Mouse (Mus musculus) hindbrain, embryonic 14.5 days (tissue): Measurements from ENCODE around the gene Men1. TPM values are rescaled to one million over a fixed set of nuclear protein-coding genes. Genes with fewer than 3 reads are reported as not detected.

Source experiments
- ATAC-seq: fragments of 200-750 bp; cut with Nextera tagmentation; 2 replicates; pipeline ENCODE4 v1.8.0; 2017; ENCODE audit warnings: moderate number of reproducible peaks, mild to moderate bottlenecking, moderate TSS enrichment, moderate library complexity; ENCODE audit not compliant: low FRiP score
- DNase-seq: peaks from one replicate; pipeline ENCODE4 v3.0.0-alpha.2; 2015; ENCODE audit warnings: low spot score
- H3K27ac ChIP-seq: fragments of 300-500 bp; sonication (generic); 2 replicates; pipeline ENCODE4 v1.5.1; 2014; ENCODE audit warnings: mild to moderate bottlenecking, moderate library complexity
- H3K27me3 ChIP-seq: fragments of 300-500 bp; sonication (generic); 2 replicates; pipeline ENCODE4 v1.6.1; 2014; ENCODE audit warnings: mild to moderate bottlenecking, low read length, mixed read lengths; ENCODE audit not compliant: control insufficient read depth, insufficient read depth
- H3K36me3 ChIP-seq: fragments of 300-500 bp; sonication (generic); replicated peaks from 2 replicates; pipeline ENCODE4 v1.6.1; 2014; ENCODE audit not compliant: control insufficient read depth, insufficient read depth
- H3K4me1 ChIP-seq: fragments of 300-500 bp; sonication (generic); replicated peaks from 2 replicates; pipeline ENCODE4 v1.6.1; 2014; ENCODE audit warnings: antibody characterized with exemption, low read length, mixed read lengths; ENCODE audit not compliant: control insufficient read depth, insufficient read depth
- H3K4me2 ChIP-seq: fragments of 300-500 bp; sonication (generic); replicated peaks from 2 replicates; pipeline ENCODE4 v1.6.1; 2014; ENCODE audit warnings: mild to moderate bottlenecking, moderate library complexity
- H3K4me3 ChIP-seq: fragments of 300-500 bp; sonication (generic); replicated peaks from 2 replicates; pipeline ENCODE4 v1.5.1; 2014; ENCODE audit warnings: mild to moderate bottlenecking, low read length
- H3K9ac ChIP-seq: fragments of 300-500 bp; sonication (generic); 2 replicates; pipeline ENCODE4 v1.6.1; 2014
- H3K9me3 ChIP-seq: fragments of 300-500 bp; sonication (generic); 2 replicates; pipeline ENCODE4 v1.6.1; 2016; ENCODE audit warnings: low read length; ENCODE audit not compliant: control insufficient read depth
- WGBS: fragments of 180-500 bp; shearing (Covaris S2); extraction: QIAGEN DNeasy Blood & Tissue Kit; methylation state at CpG from one replicate; pipeline ENCODE4 v1.1.7; 2014; 5-methylcytosine and 5-hydroxymethylcytosine counted together
- polyA plus RNA-seq: library from polyadenylated mRNA; unstranded; fragments of >200 nt; fragmentation: Nextera tagmentation; extraction: Ambion mirVana; gene quantifications from 2 replicates; pipeline ENCODE4 v1.2.1, GENCODE M21; 2014

Gene Men1
- polyA plus RNA-seq, 1 experiment from 2014 or later, result 46.7 TPM

DNA sequence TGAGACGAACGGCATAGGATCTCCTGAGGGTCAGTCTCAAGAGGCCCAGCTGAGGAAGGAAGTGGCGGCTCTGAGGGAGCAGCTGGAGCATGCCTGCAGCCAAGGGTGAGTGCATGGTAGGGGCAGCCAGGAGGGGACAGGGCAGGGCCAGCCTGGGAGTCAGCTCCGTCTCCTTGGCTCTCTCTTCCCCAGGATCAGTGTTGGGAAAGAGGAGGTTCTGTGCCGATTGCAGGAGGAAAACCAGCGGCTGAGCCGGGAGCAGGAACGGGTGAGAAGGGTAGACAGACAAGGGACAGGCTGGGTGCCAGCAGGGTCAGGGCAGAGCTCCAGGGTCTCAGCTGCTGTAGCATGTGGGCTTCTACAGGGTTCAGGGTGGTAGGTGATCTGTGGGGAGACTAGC lies 20.3 kb upstream of the Men1 start:
- ATAC-seq (no peak), DNase-seq (no peak)
- H3K9me3 ChIP-seq, result no peaks in the 10 kb centered on the region
- no peak overlapping the region for H3K9ac ChIP-seq
- no peaks in the 10 kb centered on the region for H3K4me1 ChIP-seq
- no peak overlapping the region for H3K4me3 ChIP-seq
- H3K4me2 ChIP-seq, result no peak overlapping the region
- no peaks in the 10 kb centered on the region for H3K27me3 ChIP-seq
- H3K27ac ChIP-seq, result no peak overlapping the region
- 90% methylated on average over 8 of the region's 8 CpGs for WGBS
- peaks cover 12% of the 10 kb centered on the region for H3K36me3 ChIP-seq

DNA sequence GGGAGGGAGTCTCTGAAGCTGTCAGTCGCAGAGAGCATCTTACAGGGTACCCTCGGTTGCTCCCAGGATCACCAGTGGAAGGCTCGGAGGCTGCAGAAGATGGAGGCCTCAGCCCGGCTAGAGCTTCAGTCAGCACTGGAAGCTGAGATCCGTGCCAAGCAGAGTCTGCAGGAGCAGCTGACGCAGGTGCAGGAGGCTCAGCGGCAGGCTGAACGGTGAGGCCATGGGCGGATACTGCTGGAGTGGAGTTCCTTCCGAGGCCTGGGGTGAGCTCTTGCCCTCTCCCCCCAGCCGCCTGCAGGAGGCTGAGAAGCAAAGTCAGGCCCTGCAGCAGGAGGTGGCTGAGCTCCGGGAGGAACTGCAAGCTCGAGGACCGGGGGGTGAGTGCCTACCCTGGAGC lies 19.2 kb upstream of the Men1 start:
- DNase-seq (no peak), ATAC-seq (no peak)
- no peaks in the 10 kb centered on the region for H3K27me3 ChIP-seq
- H3K4me2 ChIP-seq, result no peak overlapping the region
- H3K27ac ChIP-seq, result no peak overlapping the region
- no peak overlapping the region for H3K9ac ChIP-seq
- H3K4me1 ChIP-seq, result no peaks in the 10 kb centered on the region
- 75% methylated on average over 14 of the region's 14 CpGs for WGBS
- H3K9me3 ChIP-seq, result no peaks in the 10 kb centered on the region
- peaks cover 18% of the 10 kb centered on the region for H3K36me3 ChIP-seq
- no peak overlapping the region for H3K4me3 ChIP-seq

DNA sequence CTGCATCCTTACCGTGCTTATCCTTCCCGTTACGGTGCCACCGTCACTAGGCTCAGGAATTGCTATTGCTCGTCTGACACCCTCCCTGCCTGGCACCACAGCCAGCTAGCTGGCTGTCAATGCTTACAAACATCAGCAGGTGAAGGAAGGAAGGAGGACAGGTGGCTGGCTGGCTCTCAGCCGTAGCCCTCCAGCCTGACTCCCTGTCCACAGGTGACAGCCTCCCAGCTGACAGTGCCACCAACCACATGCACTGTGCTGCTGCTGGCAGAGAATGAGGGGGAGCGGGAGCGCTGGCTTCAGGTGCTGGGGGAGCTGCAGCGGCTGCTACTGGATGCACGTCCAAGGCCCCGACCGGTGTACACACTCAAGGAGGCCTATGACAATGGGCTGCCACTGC lies 16.6 kb upstream of the Men1 start:
- H3K9me3 ChIP-seq, result no peaks in the 10 kb centered on the region
- ATAC-seq (no peak), DNase-seq (no peak)
- no peak overlapping the region for H3K9ac ChIP-seq
- no peak overlapping the region for H3K27ac ChIP-seq
- H3K27me3 ChIP-seq, result no peaks in the 10 kb centered on the region
- H3K4me3 ChIP-seq, result no peak overlapping the region
- no peak overlapping the region for H3K4me2 ChIP-seq
- H3K4me1 ChIP-seq, result no peaks in the 10 kb centered on the region
- WGBS, result 87% methylated on average over 12 of the region's 12 CpGs
- H3K36me3 ChIP-seq, result peaks cover 28% of the 10 kb centered on the region

DNA sequence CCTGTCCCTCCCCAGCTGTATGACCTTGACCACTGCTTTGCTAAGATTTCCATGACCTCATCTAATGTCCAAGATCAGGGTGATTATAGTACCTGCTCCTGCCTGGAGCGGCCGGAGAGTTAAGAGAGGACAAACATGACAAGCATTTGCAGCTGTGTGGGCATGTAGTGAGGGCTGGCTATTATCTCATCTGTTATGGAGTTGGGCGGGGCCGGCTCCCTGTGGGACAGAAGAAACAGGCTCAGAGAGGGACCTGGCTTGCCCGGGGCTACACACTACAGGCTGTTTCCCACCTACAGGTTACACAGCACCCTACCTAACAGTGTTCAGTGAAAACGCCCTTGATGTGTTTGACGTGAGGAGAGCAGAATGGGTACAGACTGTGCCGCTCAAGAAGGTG lies 13.4 kb upstream of the Men1 start:
- H3K9ac ChIP-seq, result no peak overlapping the region
- H3K4me2 ChIP-seq, result no peak overlapping the region
- no peaks in the 10 kb centered on the region for H3K9me3 ChIP-seq
- ATAC-seq (no peak), DNase-seq (no peak)
- no peaks in the 10 kb centered on the region for H3K4me1 ChIP-seq
- 90% methylated on average over 8 of the region's 8 CpGs for WGBS
- H3K27ac ChIP-seq, result no peak overlapping the region
- H3K27me3 ChIP-seq, result no peaks in the 10 kb centered on the region
- peaks cover 28% of the 10 kb centered on the region; the same call in 1 of the 2 replicates for H3K36me3 ChIP-seq
- H3K4me3 ChIP-seq, result no peak overlapping the region

DNA sequence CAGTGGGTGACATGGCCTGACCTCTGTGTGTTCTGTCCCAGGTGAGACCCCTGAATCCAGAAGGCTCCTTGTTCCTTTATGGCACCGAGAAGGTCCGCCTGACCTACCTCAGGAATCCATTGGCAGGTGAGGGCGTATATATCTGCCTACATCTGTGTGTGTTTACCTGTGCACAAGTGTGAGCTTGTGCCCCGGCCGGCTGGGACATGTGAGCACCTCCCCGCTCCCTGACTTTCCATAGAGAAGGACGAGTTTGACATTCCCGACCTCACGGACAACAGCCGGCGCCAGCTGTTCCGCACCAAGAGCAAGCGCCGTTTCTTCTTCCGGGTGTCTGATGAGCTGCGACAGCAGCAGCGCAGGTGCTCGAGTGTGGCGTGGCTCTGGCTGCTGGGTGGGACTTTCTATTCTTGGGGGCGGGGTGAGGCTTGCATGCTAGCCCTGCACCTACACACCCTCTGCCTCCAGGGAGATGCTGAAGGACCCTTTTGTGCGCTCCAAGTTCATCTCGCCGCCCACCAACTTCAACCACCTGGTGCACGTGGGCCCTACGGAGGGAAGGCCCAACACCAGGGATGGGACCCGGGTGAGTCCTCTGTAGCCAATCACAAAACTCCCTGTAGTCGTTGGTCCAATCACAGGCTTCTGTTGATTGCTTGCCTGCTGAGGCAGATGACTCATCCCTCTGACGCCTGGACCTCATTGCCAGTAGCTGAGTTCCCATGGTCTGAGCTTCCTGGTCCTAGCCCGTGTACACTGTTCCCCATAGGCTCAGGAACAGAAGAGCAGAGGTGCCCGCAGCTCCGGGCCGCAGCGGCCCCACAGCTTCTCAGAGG lies 12.8 kb upstream of the Men1 start:
- Histone ChIP-seq H3K27me3 (no peaks in the 10 kb centered on the region), H3K4me3 (no peak overlapping the region), H3K4me2 (no peak overlapping the region), H3K9ac (no peak overlapping the region), H3K9me3 (no peaks in the 10 kb centered on the region), H3K27ac (no peak overlapping the region), H3K4me1 (no peaks in the 10 kb centered on the region), H3K36me3 (peaks cover 28% of the 10 kb centered on the region; the same call in 1 of the 2 replicates)
- no peak for ATAC-seq
- 86% methylated on average over 33 of the region's 33 CpGs for WGBS
- DNase-seq, result no peak

DNA sequence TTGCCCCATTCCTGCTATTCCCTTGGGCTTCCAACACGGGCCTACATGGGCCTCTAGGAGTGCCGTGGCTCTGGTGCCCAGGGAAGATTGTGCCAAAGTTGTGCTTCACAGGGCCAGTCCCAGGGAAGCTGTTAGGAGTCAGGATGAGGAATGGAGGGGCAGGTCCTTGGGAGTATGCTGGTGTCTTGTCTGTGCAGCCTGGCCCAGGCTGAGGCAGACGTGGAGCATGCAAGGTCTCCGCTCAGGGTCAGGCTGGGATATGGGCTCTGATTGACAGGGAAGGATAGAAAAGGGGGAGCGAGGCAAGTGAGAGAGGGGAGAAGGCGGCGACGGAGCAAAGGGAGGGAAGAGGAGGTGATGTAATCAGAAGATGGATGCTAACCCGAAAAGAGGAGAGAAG lies 10.0 kb upstream of the Men1 start:
- Histone ChIP-seq H3K9me3 (no peaks in the 10 kb centered on the region), H3K4me1 (no peaks in the 10 kb centered on the region), H3K4me2 (no peak overlapping the region), H3K9ac (no peak overlapping the region), H3K27ac (no peak overlapping the region), H3K27me3 (no peaks in the 10 kb centered on the region), H3K4me3 (no peak overlapping the region), H3K36me3 (peaks cover 20% of the 10 kb centered on the region; the same call in 1 of the 2 replicates)
- ATAC-seq, result no peak
- WGBS, result 83% methylated on average over 9 of the region's 9 CpGs
- no peak for DNase-seq

DNA sequence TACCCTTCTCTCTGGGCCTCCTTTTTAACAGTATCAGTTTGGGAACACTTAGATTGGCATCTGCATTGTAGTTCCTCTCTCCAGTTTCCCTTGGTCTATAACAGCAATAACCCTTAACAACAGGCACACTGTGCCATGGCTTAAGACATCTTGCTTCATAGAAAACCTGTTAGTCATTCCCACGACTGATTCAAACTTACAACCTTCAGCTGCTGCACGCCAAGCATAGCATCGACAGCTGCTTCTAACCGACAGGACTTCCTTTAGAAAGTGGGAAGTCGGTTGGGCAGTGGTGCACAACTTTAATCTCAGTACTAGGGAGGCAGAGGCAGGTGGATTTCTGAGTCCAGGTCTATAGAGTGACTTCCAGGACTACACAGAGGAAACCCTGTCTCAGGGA lies 3.6 kb upstream of the Men1 start:
- Histone ChIP-seq H3K4me1 (peaks cover 10% of the 10 kb centered on the region), H3K4me3 (no peak overlapping the region), H3K9me3 (no peaks in the 10 kb centered on the region), H3K9ac (no peak overlapping the region), H3K4me2 (no peak overlapping the region), H3K27me3 (no peaks in the 10 kb centered on the region), H3K27ac (no peak overlapping the region), H3K36me3 (no peaks in the 10 kb centered on the region)
- no peak for DNase-seq
- 71% methylated on average over 5 of the region's 5 CpGs for WGBS
- no peak for ATAC-seq

DNA sequence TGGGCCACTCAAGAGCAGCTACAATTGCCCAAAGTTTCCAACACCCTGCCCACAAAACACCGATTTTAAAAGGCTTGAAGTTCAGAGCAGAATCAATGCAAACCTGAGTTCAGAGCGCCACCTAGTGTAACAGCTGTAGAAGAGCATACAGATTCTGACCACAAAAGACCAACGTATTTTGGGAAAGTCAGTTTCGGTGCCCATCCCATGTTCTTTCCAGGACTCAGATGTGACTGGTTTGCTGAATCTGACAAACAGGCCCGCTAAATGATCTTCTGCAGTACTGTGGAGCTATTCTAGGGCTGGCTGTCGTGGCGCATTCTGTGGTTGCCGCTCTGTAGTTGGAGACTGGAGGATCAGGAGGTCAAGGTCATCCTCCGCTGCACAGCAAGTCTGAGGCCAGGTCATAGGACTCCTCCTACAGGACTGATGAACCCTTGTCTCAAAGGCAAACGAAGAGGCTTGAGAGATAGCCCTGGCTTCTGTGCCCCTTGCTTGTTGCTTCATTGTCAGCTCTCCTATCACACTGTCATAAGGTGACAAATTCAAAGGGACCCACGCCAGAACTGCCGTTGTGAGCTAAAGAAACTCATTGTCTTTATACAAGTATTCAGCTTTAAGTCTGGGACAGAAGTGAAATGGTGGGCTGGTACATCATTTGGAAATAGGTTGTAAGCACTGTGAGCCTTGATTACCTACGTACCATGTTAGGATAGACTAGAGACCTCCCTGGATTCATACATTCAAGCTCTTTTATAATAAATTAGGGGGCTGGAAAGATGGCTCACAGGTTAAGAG lies 2.9 kb upstream of the Men1 start:
- Histone ChIP-seq H3K27me3 (no peaks in the 10 kb centered on the region), H3K9ac (peak overlapping the region; percentile 30; the same call in 1 of the 2 replicates), H3K4me3 (no peak overlapping the region), H3K27ac (no peak overlapping the region), H3K4me2 (peak overlapping the region; percentile 41), H3K36me3 (peaks cover 3% of the 10 kb centered on the region), H3K9me3 (no peaks in the 10 kb centered on the region), H3K4me1 (peaks cover 18% of the 10 kb centered on the region)
- ATAC-seq, result no peak
- WGBS, result 19% methylated on average over 13 of the region's 13 CpGs
- DNase-seq, result peak; percentile 86

DNA sequence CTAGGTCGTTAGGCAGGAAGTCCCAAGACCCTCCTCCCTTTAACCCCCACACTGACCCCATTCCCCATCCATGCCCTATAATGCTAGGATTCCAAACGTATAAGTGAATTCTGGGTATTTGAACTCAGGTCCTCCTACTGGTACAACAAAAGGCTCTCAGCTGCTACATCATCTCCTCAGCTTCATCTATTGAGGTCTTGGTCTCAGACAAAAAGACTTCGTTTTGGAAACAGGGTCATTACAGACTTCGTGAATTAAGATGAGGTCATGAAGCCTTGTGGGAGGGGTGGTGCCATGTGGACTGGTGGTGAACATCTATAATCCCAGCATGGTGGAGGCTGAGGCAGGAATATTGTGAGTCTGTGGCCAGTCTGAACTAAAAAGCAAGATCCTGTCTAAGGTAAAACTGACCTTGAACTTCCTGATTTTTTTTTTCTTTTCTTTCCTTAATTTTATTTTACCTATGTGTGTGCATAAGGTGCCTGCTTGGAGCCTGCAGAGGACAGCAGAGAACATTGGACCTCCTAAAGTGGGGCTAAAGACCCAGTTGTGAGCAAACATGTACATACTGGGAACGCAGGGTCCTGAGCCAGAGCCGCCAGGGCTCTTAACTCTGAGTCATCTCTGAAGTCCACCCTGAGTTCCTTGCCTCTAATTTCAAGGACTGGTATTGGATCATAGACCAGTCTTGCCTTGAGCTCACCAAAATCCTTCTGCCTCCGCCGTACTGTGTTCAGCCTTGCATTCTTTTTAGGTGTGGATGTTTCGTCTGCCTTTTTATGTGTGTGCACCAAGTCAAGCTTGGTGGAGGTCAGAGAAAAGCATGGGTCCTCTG lies 801 bp upstream of the Men1 start:
- Histone ChIP-seq H3K4me2 (peak overlapping the region; percentile 88), H3K27ac (peak overlapping the region; percentile 80), H3K9me3 (no peaks in the 10 kb centered on the region), H3K27me3 (no peaks in the 10 kb centered on the region), H3K9ac (peak overlapping the region; percentile 33; the same call in 1 of the 2 replicates), H3K4me1 (peaks cover 19% of the 10 kb centered on the region), H3K36me3 (peaks cover 24% of the 10 kb centered on the region), H3K4me3 (peak overlapping the region; percentile 67; the same call in 1 of the 2 replicates)
- ATAC-seq (no peak), DNase-seq (no peak)
- WGBS, result 72% methylated on average over 9 of the region's 9 CpGs
